Mouse (Mus musculus) heart, postnatal 14 days (tissue): Measurements from ENCODE around the gene Rsl24d1. TPM values are rescaled to one million over a fixed set of nuclear protein-coding genes. Genes with fewer than 3 reads are reported as not detected.
"Not testable (repeated sequence)": the region's sequence is repeated elsewhere in the genome, so short reads cannot be mapped to it uniquely, and the experiment has no call there.

Experiments
- DNase-seq, 2 experiments: peaks; one replicate each; pipeline ENCODE4 v3.0.0; 2021 to 2022
- intact Hi-C: fragments of 180-260 bp; cut with DNase I; formaldehyde crosslinking; loops from one replicate; pipeline ENCODE4 v1.15.1; 2025
- long read RNA-seq, 2 experiments: library from polyadenylated mRNA; stranded (forward); transcript quantifications; one replicate each; pipeline ENCODE4 v2.0.0; 2021
- total RNA-seq, 2 experiments: library from RNA; stranded (reverse); gene quantifications; 2 replicates each; pipeline ENCODE4 v1.2.3; 2021

Gene Rsl24d1
- total RNA-seq, result 10 to 100 TPM; 48.5 to 56.0 TPM
- long read RNA-seq, experiment 1, transcript Rsl24d1-201 (6 exons, 1,543 nt), result major isoform, 64 of 67 reads
- long read RNA-seq, experiment 1, partial matches to known transcripts, result 1 of 67 reads
- long read RNA-seq, experiment 1, other reads (novel, unspliced or antisense), result 2 of 67 reads
- long read RNA-seq, experiment 2, transcript Rsl24d1-201 (6 exons, 1,543 nt), result major isoform, 54 of 56 reads
- long read RNA-seq, experiment 2, partial matches to known transcripts, result 0 of 56 reads
- long read RNA-seq, experiment 2, other reads (novel, unspliced or antisense), result 1 of 56 reads

DNA sequence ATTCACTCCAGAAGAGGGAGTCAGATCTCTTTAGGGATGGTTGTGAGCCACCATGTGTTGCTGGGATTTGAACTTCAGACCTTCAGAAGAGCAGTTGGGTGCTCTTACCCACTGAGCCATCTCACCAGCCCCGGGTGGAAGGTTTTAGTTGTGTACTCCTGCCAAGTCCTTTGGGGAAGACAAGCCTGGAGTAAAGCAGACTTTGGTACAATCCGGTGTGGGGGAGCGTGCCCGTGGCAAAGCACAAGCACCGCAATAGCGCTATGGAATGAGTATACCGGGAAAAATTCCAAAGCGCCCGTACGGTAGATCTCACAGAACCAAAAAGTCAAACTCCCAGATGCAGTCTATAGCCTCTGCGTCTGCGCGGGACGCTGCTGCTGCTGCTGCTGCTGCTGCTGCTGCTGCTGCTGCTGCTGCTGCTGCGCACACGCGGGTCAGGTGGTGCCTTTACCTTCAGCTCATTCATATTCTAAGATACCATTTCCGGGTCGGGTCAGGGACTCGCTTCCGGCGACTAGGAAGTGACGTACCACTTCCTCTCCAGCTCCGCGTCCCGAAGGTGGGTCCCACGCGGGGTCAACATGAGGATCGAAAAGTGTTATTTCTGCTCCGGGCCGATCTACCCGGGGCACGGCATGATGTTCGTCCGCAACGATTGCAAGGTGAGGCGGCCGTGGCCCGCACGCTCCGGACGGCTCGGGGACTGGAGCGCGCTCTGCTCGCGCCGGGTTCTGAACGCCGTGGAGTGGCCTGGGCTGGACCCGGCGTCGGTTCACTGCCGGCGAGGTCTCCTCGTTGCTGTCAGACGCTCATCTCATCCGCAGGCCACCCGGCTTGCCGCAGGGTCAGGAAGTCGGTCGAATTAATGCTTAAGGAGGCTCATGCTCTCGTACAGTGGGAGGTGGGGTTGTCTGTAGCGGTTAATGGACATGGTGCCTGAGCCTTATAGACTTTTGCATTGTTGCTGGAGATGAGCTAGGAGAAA, at the start of gene Rsl24d1:
Gene Rsl24d1, plus strand, starts transcription at position 508 of the 988 bp plus-strand sequence.
- intact Hi-C loops, result no loop called here
- DNase-seq, result peak; percentile 72 to 81

GRCm38 (mm10) chr9:73063621-73064290, 49.5 kb upstream of the Rsl24d1 start:
- intact Hi-C loops, result no loop called here
- no peak for DNase-seq

DNA sequence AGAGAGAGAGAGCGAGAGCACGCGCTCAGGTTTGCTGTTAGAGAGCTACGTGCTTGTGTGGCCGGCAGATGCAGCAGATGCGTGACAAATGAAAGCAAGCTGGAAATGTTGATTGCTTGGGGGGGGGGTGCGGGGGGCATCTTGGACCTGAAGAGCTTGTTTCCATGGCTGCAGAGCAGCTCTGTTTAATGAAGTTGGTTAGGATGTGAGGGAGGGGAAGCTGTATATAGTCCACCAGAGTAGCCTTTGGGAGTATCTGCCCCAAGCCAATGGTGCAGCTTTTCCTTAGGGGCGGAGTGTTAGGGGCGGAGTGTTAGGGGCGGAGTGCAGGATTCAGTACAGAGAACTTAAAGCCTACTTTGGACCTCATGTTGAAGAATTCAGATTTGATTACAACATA, 46.1 kb upstream of the Rsl24d1 start:
- intact Hi-C loops, result no loop called here
- no peak for DNase-seq

GRCm38 (mm10) chr9:73068230-73068679, 45.0 kb upstream of the Rsl24d1 start:
- DNase-seq, result no peak
- intact Hi-C loops, result no loop called here

GRCm38 (mm10) chr9:73068688-73069087, 44.5 kb upstream of the Rsl24d1 start:
- intact Hi-C loops, result no loop called here
- DNase-seq, result no peak

GRCm38 (mm10) chr9:73070971-73071659, 42.1 kb upstream of the Rsl24d1 start:
- DNase-seq, result no peak
- intact Hi-C loops, result no loop called here

- no peak for DNase-seq
- intact Hi-C loops, result no loop called here
Measured at GRCm38 (mm10) chr9:73072426-73072825, 40.8 kb upstream of the Rsl24d1 start.

DNA sequence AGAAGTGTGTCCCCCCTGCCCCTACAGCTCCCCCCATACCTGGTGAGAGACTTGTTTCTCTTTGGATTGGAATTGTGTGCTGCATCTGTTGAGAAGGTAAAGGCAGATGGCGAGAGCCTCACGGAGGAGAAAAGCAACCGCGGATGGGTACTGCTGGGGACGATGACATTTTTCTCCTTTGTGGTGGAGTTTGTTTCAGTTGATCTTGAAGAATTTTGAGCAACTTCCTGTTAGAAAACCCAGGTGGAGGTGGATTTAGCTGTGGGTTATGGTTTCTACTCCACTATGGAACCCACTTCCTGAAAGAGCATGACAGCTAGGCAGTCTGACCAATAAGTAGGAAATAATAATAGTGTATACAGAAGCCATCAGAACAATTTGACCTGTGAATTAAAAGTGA, 40.1 kb upstream of the Rsl24d1 start:
- intact Hi-C loops, result no loop called here
- DNase-seq, result no peak

- intact Hi-C loops, DNase-seq: not testable (repeated sequence)
Measured at GRCm38 (mm10) chr9:73079349-73079748, 33.9 kb upstream of the Rsl24d1 start.

DNA sequence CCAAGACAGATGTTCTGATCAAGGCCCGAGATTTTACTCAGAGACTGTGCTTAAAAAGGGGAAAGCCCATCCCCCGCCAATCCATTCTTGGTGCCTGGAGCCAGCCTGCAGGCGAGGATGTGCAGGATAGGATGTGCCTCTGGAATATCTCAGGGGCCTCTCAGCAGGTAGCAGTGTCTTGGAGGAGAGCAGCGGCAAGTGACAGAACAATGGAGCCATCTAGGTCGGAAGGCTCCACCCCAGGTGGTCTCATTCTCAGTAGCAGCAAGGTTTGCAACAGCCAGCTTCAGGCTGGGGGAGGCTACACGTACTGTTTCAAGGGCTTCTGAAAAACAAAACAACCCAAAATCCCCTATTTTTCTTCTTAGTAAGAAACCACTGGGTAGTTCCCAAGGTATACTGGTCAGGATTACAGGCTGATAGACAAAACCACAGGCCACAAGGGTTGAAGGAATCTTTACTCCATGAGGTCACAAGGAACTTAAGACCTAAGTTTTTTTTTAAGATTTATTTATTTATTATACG, 33.4 kb upstream of the Rsl24d1 start:
- intact Hi-C loops, result no loop called here

DNA sequence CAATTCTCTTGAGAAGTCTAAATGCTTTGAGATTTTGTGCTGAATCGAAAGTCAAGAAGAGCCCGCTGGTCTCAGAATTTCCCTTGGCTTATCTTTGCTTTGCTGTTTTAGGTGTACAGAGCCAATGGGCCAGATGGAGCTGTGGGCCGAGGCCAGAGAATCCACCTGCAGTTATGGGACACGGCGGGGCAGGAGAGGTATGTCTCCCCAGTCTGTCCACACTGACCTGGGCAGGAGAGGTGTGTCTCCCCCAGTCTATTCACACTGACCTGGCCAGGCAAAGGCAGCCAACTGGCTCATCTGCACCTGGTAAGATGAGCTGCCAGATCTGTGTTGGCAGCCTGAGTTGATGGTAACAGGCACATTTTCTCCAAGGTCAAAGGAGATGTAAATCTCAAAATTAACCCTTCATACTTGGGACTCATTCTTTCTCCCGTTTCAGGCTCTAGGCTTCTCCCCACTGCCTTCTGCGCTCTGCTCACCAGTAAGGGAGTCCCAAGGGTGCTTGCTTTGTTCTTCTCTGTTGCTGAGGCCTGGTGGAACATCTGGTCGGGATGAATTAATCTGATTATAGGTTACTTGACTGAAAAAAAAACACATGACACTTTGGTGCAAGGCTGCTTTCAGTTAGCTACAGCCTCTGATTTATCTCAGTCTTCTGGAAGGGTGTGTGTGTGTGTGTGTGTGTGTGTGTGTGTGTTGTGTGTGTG, 30.8 kb upstream of the Rsl24d1 start:
- intact Hi-C loops, result no loop called here
- no peak for DNase-seq

More for the DNA sequence above, 33.4 kb upstream of the Rsl24d1 start:
- DNase-seq, result no peak

- intact Hi-C loops, result no loop called here
- no peak for DNase-seq
Measured at GRCm38 (mm10) chr9:73083956-73084355, 29.3 kb upstream of the Rsl24d1 start.

GRCm38 (mm10) chr9:73085845-73086244, 27.4 kb upstream of the Rsl24d1 start:
- intact Hi-C loops, result no loop called here
- no peak for DNase-seq

GRCm38 (mm10) chr9:73087121-73087520, 26.1 kb upstream of the Rsl24d1 start:
- intact Hi-C loops, result no loop called here
- no peak for DNase-seq

- intact Hi-C loops, result no loop called here
- DNase-seq, result no peak
Measured at GRCm38 (mm10) chr9:73087581-73087980, 25.6 kb upstream of the Rsl24d1 start.

GRCm38 (mm10) chr9:73089222-73089920, 23.9 kb upstream of the Rsl24d1 start:
- intact Hi-C loops, result no loop called here
- no peak for DNase-seq

- intact Hi-C loops, result loop anchor here (5.0 kb wide), 1 partner anchor 198 kb away; no protein-coding TSS in a partner anchor
- no peak for DNase-seq
Measured at GRCm38 (mm10) chr9:73090121-73090520, 23.1 kb upstream of the Rsl24d1 start.

DNA sequence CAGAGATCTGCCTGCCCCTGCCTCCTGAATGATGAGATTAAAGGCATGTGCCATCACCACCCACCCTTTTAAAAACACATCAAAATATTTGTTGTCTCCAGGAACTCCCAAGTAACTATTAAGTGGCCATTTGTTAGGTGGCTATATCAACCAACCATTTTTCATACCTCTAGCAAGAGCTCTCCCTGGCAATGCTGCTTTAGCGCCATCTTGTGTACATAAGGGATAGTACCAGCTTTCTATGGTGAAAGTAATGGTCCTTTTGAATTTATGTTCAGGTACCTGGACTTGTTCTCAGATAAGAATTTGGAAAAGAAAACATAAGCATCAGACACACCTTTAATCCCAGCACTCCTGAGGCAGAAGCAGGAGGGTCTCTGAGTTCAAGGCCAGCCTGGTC, 21.5 kb upstream of the Rsl24d1 start:
- DNase-seq, result peak in 1 of 2 experiments; percentile 50
- intact Hi-C loops, result loop anchor here (1.0 to 5.0 kb wide), 3 partner anchors 47 to 199 kb away; partner anchors contain the start of gene Rab27a
